Mouse (Mus musculus): ENCODE data around the gene Abr.

Gene Abr

GRCm38 (mm10) chr11:76491817-76492216 lies 130.3 kb downstream of the Abr start:
- no peak for DNase-seq

- peak; percentile 28 to 62 for DNase-seq
Measured at GRCm38 (mm10) chr11:76489407-76489806, 132.7 kb downstream of the Abr start.

GRCm38 (mm10) chr11:76487024-76487423 lies 135.1 kb downstream of the Abr start:
- no peak for DNase-seq

DNA sequence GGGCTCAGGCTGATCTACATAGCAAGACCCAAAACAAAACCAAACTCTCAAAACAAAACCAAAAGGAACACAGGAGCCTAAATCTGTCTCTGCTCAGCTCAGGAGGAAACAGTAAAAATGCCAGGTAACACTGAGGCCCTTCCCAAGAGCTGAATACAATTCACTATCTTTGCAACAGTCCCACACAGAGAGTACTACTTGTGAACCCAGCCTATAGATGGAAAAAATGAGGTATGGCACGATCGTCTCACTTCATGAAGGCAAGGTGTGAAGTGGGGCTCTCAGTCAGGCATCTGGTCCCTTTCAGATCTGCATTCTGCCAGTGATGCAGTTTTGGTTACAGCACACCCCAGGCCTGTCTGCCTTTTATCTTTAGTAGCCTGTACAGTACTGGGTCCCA lies 138.1 kb downstream of the Abr start:
- DNase-seq, result no peak

DNA sequence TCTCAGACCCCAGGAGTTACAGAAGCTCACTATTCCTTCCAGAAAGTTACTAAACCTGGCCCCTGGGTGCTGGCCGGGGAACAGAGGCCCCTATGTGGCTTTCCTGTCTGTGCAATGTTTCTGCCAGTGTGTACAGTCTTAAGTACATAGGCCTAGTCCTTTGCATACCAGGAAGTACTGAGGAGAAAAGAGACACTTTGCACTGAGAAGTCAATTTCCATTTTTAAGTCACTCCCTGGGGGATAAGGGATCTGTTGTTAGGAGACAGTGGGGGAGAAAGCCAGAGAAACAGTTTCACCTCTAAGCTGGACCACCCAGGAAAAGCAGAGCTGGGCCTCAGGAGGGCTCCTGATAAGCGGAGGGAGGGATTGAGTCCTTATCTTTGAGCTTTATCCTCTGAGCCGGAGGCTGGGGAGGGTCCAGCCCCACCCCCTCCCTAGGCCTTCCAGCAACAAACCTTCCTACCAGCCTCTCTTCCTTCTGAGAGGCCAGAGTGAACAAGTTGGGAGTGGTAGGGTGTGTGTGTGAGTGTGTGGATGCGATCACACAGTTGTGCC lies 138.9 kb downstream of the Abr start:
- no peak for DNase-seq

DNA sequence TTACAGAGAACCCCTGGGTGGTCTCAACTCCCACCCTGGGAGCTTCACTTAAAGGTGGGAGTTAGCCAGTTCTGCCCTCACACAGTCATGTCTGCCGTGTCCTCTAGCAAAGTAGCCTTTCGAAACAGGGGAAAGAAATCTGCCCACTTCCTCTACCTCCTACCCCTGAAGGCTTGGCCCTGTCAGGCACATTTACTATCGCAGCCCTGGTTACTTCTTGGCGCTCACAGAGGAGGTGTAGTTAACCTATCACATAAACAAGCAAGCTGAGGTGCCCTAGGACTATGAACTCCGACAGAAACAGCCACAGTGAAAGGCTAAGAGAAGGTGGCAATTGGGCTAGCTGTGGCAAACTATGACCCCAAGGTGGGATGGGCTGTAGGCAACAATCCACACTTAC lies 139.4 kb downstream of the Abr start:
- DNase-seq, result peak in 1 of 2 experiments; percentile 27

DNA sequence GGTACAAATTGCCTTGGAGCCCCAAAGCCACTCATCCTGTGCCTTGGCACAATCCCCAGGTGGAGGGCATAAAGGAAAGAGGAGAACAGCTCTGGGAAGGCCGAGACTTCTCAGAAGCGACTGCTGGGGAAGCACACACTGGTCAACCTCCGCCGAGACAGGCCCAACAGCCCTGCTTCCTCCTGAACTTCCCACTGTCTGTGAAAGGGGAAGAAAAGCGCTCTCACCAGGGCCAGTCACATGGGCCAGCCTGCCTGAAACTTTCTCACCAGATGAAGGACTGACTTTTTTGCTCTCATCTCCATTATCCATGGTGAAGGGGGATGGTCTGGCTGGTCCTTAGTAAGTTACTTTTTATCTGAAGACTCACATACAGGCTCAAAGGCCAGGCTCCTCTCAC lies 139.9 kb downstream of the Abr start:
- DNase-seq, result no peak

GRCm38 (mm10) chr11:76479729-76480128 lies 142.4 kb downstream of the Abr start:
- DNase-seq, result no peak

- DNase-seq, result peak; percentile 47 to 64
Measured at GRCm38 (mm10) chr11:76478676-76479655, 143.1 kb downstream of the Abr start.

GRCm38 (mm10) chr11:76477095-76477525 lies 145.0 kb downstream of the Abr start:
- peak; percentile 63 to 73 for DNase-seq

DNA sequence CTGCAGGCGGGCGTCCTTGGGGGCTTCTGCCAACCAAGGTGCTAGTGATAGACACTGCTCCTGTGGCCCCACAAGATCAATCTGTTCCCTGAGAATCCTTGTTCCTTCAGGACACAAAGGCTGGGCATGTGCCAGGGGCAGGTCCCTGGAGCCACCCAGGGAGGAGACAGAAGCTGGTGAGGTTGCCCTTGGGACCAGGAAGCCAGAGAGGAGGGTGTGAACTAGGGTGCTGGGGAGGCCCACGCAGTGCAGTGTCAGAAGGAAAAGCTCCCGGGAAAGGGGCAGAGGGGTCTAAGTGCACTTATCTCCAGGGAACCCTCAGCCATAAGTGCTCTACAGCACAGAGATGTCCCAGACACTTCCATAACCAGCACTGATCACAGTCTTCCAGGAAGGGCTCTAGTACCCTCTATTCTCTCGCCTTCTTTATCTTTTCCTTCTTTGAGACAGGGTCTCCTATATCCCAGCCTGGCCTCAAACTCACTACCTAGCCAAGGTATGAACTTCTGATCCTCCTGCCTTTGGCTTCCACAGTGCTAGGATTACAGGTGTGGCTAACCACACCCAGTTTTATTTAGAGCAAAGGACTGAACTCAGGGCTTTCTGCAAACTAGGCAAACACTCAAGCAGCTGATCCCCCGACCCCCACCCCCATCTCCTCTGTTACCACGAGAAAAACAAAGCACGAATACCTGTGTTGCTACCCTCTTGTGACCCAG lies 145.6 kb downstream of the Abr start:
- DNase-seq, result peak in 1 of 2 experiments; percentile 47

GRCm38 (mm10) chr11:76472617-76473016 lies 149.5 kb downstream of the Abr start:
- no peak for DNase-seq

GRCm38 (mm10) chr11:76469311-76469998 lies 152.7 kb downstream of the Abr start:
- no peak for DNase-seq

- peak; percentile 40 to 54 for DNase-seq
Measured at GRCm38 (mm10) chr11:76468347-76468746, 153.8 kb downstream of the Abr start.

GRCm38 (mm10) chr11:76467487-76468005 lies 154.6 kb downstream of the Abr start:
- DNase-seq, result no peak

DNA sequence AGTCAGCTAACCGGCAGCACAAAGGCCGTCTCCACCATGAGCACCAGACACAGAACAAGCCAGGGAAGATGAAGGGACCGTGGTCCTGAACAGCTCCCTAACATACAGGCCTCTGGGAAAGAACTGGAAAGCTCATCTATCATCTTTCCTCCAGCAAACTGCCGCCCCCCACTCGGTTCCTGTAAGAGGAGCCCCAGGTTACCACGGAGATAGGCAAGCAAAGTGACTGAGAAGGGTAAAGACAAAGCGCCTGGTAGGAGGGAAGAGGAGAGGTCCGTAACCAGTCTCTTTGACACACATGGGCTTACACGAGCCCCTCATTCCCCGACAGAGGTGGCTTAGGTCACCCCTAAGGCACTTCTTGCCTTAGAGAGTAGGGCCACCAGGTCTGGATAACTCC lies 155.0 kb downstream of the Abr start:
- DNase-seq, result no peak

DNA sequence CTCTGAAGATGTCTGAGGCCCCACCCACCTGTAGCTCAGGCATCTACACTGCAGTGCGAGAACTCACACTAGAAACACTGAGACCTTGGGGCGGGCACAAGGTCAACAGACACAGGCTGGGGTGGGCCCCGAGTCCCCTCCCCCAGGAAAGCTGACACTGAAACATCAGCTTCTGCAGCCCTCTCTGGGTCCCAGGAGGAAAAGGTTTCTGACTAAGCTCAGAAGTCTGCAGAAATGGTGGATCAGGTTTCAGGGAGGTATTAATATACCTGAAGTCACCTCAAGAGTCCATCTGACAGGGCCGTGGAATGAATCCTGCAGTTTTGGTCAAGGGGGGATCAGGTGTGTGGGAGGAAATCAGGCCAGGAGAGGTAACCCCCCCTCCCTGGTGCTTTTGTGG lies 156.2 kb downstream of the Abr start:
- no peak for DNase-seq

DNA sequence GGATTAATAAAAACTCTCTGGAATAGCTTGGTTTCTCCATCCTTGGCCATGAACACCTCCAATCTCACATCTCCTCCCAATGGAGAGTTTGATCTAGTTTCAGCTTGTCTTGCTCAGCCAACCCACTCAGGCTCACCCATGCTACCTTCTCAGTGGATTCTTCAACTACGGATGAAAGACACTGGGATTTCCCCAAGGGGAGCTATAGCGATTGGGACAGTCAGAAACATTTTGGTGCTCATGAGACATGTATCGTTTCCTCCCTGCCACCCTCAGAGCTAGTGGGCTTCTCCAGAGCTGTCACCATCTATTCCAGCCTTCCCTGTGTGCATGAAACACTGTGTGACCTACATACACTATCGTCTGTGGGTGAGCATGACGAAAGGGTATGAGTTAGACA lies 160.4 kb downstream of the Abr start:
- DNase-seq, result no peak

GRCm38 (mm10) chr11:76461201-76461600 lies 160.9 kb downstream of the Abr start:
- DNase-seq, result no peak

DNA sequence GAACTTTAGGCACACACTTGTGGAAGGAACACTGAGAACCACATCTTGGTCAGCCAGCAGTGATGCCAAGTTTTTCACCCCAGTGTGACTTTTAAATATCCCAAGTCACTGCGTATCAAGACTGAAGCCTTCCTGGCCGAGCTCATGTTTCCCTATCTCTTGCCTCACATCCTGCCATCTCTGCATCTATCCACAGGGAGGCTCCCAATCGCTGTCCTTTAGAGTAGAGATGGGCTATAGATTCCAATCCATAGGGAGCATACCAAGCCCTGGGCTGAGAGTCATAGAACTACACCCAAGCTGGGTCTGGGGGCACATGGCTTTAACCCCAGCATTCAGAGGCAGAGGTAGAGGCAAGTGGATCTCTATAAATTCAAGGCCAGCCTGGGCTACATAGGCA lies 162.6 kb downstream of the Abr start:
- DNase-seq, result no peak

- no peak for DNase-seq
Measured at GRCm38 (mm10) chr11:76458730-76459129, 163.4 kb downstream of the Abr start.

GRCm38 (mm10) chr11:76456897-76457296 lies 165.2 kb downstream of the Abr start:
- DNase-seq, result no peak

DNA sequence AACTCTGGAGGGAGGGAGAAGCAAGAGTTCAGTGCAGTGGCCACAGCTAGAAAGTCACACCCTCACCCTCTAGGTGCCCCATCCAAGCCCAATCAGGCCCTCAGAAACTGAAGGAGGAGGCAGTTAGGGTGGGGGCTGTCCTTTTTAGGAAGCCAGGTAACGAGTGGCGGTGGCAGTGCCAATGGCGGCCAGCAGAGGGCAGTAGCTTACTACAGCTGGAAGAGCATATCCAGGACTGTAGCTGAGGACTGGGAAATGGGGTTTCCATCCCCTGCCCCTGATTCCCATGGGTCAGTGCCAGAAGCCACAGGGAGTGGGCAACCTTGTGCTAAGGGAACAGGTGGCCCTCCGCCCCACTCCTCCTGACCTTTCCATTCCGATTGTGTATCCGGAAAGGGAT lies 165.9 kb downstream of the Abr start:
- peak; percentile 80 to 95 for DNase-seq

All from kidney, postnatal 36 days (tissue).